Mouse (Mus musculus): ENCODE results near the gene Hdac9. TPM values are rescaled to one million over a fixed set of nuclear protein-coding genes. Genes with fewer than 3 reads are reported as not detected.

Gene Hdac9
- total RNA-seq (2021), result 10 to 100 TPM; 11.8 to 25.2 TPM

DNA sequence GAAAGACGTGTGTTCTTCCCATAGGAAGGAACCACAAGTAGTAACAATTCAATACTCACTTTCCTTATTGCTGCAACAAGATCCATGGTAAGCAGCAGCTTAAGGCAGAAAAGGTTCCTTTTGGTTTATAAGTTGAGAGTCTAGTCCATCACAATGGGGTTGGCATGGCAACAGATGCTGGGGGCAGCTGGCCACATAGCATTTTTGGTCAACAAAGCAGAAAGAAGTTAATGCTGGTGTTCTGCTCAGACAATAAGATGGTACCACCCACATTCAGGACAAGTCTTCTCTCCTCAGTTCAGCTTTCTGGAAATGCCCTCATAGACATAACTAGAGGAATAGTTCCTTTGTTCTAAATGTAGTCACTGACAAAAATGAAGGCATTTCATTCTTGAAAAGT is at the start of gene Hdac9:
Gene Hdac9, minus strand, starts transcription at position 101 of the 400 bp plus-strand sequence.
- intact Hi-C loops (cut with DNase I), result no loop called here

GRCm38 (mm10) chr12:34949066-34949706 is 32.3 kb upstream of the Hdac9 start:
- intact Hi-C loops (cut with DNase I), result no loop called here
- DNase-seq, result no peak

More for the DNA sequence above, at the start of gene Hdac9:
- DNase-seq, result no peak

GRCm38 (mm10) chr12:34937918-34938317 is 21.0 kb upstream of the Hdac9 start:
- DNase-seq, result no peak
- intact Hi-C loops (cut with DNase I), result no loop called here

DNA sequence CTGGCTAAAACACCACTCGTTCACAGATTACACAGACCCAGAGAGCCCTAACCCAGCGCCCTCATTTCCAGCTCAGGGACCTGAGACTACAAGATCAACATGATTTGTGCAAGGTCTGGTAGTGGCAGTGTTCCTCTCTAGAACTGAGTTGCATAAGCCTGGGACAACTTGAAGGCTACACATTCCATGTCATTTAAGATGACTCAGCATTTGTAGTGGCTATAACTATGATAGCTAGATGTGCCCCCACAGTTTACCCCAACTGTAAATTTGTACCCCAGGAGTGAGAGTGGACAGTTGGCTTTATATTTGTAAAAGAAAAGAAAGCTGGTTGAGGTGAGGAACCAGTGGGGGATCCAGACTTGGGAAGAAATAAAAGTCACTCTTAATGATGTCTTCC is 8.9 kb downstream of the Hdac9 start:
- intact Hi-C loops (cut with DNase I), result loop anchor here (5.0 kb wide), 2 partner anchors 81 to 129 kb away; no protein-coding TSS in a partner anchor
- DNase-seq, result no peak

GRCm38 (mm10) chr12:34907506-34907850 is 9.4 kb downstream of the Hdac9 start:
- intact Hi-C loops (cut with DNase I), result loop anchor here (5.0 kb wide), 2 partner anchors 80 to 130 kb away; no protein-coding TSS in a partner anchor
- DNase-seq, result peak; percentile 1 to 4

- intact Hi-C loops (cut with DNase I), result loop anchor here (5.0 kb wide), 2 partner anchors 80 to 130 kb away; no protein-coding TSS in a partner anchor
- peak; percentile 18 to 21 for DNase-seq
Observed at GRCm38 (mm10) chr12:34906704-34907505, 10.0 kb downstream of the Hdac9 start.

GRCm38 (mm10) chr12:34906376-34906703 is 10.6 kb downstream of the Hdac9 start:
- peak in 1 of 2 experiments; percentile 0 for DNase-seq
- intact Hi-C loops (cut with DNase I), result loop anchor here (5.0 kb wide), 2 partner anchors 79 to 131 kb away; no protein-coding TSS in a partner anchor

DNA sequence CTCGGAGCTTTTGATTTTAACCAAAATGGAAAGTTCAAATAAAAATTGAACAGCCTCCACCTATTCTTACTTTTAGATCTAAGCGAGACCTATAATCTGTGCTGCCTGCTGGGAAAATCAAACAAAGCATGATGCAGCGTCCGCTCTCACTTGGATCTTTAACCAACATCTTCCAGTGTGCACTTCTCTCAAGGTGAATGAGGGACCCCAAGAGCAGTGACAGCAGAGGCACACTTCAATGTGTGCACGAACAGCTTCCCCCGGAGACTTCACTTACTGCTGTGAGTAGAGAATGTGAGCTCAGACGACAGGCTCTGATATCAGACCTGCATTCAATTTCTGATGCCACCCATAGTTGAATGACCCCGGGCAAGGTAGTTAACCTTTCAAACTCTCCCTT is 16.7 kb downstream of the Hdac9 start:
- intact Hi-C loops (cut with DNase I), result no loop called here
- no peak for DNase-seq

DNA sequence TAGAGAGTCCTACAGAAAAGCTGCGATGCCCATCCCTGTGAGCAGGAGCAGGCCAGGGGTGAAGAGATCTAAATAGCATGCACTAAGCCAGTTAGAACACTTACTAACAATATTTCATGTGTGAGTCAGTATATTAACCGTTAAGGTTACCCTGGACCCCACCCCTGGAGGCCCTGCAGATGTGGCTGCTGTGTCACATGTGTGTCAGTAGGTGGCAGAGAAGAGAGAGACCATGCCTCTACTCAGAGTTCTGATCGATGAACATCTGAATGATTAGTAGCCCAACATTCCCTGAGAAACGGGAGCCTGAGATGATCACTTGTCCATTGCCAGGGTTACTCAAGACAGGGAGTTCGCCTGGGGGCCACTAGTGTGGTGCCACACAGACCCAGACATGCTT is 22.0 kb downstream of the Hdac9 start:
- intact Hi-C loops (cut with DNase I), result no loop called here
- DNase-seq, result no peak

GRCm38 (mm10) chr12:34888694-34889093 is 28.2 kb downstream of the Hdac9 start:
- intact Hi-C loops (cut with DNase I), result no loop called here
- DNase-seq, result no peak

- no peak for DNase-seq
- intact Hi-C loops (cut with DNase I), result no loop called here
Observed at GRCm38 (mm10) chr12:34874926-34875325, 42.0 kb downstream of the Hdac9 start.

- intact Hi-C loops (cut with DNase I), result no loop called here
- DNase-seq, result no peak
Observed at GRCm38 (mm10) chr12:34871028-34871427, 45.9 kb downstream of the Hdac9 start.

GRCm38 (mm10) chr12:34841196-34841595 is 75.7 kb downstream of the Hdac9 start:
- intact Hi-C loops (cut with DNase I), result no loop called here
- no peak for DNase-seq

- DNase-seq, result no peak
- intact Hi-C loops (cut with DNase I), result no loop called here
Observed at GRCm38 (mm10) chr12:34837318-34837717, 79.6 kb downstream of the Hdac9 start.

GRCm38 (mm10) chr12:34836864-34837263 is 80.0 kb downstream of the Hdac9 start:
- intact Hi-C loops (cut with DNase I), result no loop called here
- no peak for DNase-seq

- intact Hi-C loops (cut with DNase I), result no loop called here
- DNase-seq, result no peak
Observed at GRCm38 (mm10) chr12:34836085-34836484, 80.8 kb downstream of the Hdac9 start.

GRCm38 (mm10) chr12:34835493-34835892 is 81.4 kb downstream of the Hdac9 start:
- DNase-seq, result no peak
- intact Hi-C loops (cut with DNase I), result no loop called here

DNA sequence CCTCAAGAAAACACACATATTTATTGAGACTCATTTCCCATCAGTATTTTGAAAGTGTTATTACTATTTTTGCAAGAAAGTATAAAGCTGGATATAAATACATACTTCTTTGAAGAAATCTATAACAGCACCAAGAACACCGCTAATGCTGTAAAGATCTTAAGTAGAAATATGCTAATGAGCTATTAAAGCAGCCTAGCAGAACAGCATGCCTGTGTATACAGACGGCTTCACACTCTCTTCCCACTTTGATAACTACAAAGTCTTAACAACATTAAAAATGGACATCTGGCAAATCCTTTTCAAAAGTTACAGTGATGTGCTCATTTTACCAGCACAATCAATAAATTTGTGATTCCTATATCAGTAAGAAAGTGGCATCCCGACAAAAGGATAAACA is 88.2 kb downstream of the Hdac9 start:
- DNase-seq, result no peak
- intact Hi-C loops (cut with DNase I), result loop anchor here (5.0 to 10.0 kb wide), 2 partner anchors 79 to 114 kb away; no protein-coding TSS in a partner anchor

DNA sequence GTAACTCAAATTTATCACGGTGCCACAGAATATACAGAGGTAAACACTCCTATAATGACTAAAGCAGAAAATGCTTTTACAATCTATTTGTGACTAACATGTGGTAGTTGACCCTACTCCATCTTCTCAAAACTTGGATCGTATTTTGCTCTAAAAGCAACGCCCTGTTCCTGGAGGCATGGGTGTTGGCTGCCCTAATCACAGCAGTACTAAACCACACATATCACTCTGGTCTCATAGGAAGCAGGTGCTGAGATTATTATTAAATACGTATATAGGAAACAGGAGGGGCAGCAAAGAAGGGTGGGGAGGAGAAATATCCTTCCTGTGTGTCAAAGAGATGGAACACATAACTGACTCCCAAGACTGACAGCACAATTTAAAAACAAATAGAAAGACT is 90.0 kb downstream of the Hdac9 start:
- intact Hi-C loops (cut with DNase I), result loop anchor here (5.0 to 10.0 kb wide), 2 partner anchors 80 to 112 kb away; no protein-coding TSS in a partner anchor
- DNase-seq, result peak in 1 of 2 experiments; percentile 6

- no peak for DNase-seq
- intact Hi-C loops (cut with DNase I), result loop anchor here (10.0 kb wide), 1 partner anchor 105 kb away; no protein-coding TSS in a partner anchor
Observed at GRCm38 (mm10) chr12:34820229-34820628, 96.7 kb downstream of the Hdac9 start.

GRCm38 (mm10) chr12:34811673-34812613 is 105.0 kb downstream of the Hdac9 start:
- intact Hi-C loops (cut with DNase I), result no loop called here
- no peak for DNase-seq

All from heart, postnatal 10 days (tissue).